Mouse (Mus musculus): Measurements from ENCODE around the gene Chd6.
"Not testable (repeated sequence)": the region's sequence is repeated elsewhere in the genome, so short reads cannot be mapped to it uniquely, and the experiment has no call there.

Gene Chd6

DNA sequence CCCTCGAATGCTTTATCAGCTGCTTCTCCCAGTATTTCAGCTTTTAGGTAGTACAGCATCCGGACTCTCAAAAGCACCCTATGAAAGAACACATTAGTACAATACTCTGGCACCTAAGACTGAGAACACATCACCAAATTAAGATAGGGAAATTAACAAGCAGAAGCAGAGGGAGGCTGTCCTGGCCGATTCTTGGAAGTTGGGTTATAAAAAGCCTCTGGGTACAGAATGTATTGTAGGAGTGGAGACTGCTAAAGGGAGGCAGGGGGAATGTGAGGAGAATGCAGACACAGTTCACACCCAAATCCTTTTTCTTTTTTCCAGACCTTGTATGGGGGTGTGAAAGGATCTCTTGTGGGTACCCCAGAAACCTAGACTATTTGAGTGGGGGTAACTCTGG lies 126.2 kb downstream of the Chd6 start:
- DNase-seq = no peak

GRCm38 (mm10) chr2:160981791-160982190 lies 127.1 kb downstream of the Chd6 start:
- no peak for DNase-seq

GRCm38 (mm10) chr2:160978651-160979050 lies 130.2 kb downstream of the Chd6 start:
- no peak for DNase-seq

- DNase-seq = no peak
Measured at GRCm38 (mm10) chr2:160977248-160977647, 131.6 kb downstream of the Chd6 start.

- DNase-seq = peak; percentile 54 to 61
Measured at GRCm38 (mm10) chr2:160973648-160974215, 135.1 kb downstream of the Chd6 start.

GRCm38 (mm10) chr2:160972103-160972792 lies 136.6 kb downstream of the Chd6 start:
- no peak for DNase-seq

- DNase-seq = no peak
Measured at GRCm38 (mm10) chr2:160962149-160962548, 146.7 kb downstream of the Chd6 start.

DNA sequence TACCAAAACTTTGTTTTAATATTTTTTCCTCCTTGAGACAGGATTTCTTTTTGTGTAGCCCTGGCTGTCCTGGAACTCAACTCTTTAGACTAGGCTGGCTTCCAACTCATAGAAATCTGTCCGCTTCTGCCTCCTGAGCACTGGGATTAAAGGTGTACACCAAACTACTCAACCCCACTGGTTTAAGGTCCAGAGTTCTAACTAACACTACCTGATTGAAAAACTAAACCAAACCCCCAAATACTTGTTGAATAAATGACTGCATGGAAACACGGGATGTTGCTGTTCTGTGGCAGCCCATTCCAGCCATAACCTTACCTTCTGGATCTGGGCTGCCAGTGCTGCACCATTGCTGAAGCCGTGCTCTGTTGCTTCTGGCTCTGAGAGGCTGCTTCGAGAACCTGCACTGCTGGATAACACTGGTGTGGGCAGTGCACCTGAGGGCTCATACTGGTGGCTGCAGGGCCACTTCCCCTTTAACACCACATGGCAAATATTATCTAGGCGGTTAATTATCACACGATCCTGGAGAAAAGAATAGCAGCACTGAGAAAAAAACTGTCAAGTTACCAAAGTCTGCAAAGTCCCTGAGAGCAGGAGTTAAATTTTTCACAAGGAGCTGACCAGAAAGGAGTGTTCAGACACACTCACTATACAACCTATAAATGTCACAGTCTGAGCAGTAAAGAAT lies 147.8 kb downstream of the Chd6 start:
- DNase-seq = peak; percentile 50 to 73

GRCm38 (mm10) chr2:160959901-160960300 lies 149.0 kb downstream of the Chd6 start:
- no peak for DNase-seq

DNA sequence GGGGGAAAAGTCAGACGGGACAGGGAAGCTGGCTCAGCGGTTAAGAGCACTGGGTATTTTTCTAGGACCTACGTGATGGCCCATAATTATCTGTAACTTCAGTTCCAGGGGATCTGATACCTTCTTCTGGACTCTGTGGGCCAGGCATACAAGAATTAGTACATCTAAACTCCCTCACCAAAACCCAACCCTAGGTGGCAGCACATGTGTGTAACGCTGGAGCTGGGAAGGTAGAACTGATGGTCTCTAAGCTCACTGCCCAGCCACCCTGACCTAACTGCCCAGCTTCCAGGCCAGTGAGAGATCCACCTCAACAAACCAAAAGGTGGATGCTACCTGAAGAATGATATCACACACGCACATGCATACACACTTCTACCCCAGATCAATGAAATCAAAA lies 150.1 kb downstream of the Chd6 start:
- peak; percentile 60 to 85 for DNase-seq

DNA sequence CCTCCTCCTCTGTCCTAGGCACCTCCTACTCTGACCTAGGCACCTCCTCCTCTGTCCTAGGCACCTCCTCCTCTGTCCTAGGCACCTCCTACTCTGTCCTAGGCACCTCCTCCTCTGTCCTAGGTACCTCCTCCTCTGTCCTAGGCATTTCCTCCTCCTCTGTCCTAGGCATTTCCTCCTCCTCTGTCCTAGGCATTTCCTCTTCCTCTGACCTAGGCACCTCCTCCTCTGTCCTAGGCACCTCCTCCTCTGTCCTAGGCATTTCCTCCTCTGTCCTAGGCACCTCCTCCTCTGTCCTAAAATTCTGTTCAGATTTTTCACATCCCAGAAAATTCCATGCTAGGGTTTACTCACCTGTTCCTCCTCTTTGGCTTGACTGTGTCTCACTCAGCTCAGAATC lies 151.1 kb downstream of the Chd6 start:
- not testable (repeated sequence) for DNase-seq

- DNase-seq = not testable (repeated sequence)
Measured at GRCm38 (mm10) chr2:160957307-160957706, 151.6 kb downstream of the Chd6 start.

GRCm38 (mm10) chr2:160955331-160955730 lies 153.5 kb downstream of the Chd6 start:
- peak in 1 of 2 experiments; percentile 38 for DNase-seq

DNA sequence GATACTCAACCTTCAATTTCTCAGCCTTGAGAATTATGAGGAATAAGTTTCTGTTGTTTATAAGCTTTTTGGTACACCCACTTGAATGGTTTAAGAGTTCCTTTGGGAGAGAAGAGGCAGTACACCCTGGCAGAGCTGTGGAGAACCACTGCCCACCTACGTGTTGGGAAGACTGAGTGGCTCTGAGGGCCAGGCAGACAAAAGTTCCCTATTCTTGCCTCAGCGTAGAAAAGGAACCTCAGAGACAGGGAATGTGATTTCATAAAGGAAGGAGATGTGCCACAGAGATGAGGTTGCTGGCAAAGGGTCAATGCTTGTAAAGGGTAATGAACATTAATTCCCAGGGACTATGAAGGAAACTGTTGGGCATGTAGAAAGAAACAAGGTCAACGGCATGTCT lies 154.3 kb downstream of the Chd6 start:
- DNase-seq = no peak

- no peak for DNase-seq
Measured at GRCm38 (mm10) chr2:160953131-160953873, 155.6 kb downstream of the Chd6 start.

DNA sequence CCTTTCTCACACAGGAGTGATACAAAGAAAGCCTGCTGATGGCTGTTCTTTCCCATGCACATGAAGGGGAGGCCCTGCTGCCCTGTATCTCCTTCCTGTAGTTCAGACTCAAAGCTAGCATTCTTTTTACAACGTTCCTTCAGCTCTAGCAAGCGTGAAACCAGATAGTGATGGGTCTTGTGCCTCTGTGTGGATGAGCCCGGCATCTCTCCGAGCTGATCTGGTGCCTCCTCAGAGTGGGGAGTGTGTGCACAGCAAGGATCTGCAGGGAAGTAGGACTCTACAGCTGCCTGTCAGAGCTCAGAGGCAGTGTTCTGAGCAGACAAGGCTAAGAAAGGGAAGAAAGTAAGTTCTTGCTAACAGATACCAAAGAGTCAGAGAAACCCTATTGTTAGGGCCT lies 157.3 kb downstream of the Chd6 start:
- no peak for DNase-seq

GRCm38 (mm10) chr2:160942443-160942842 lies 166.4 kb downstream of the Chd6 start:
- DNase-seq = no peak

GRCm38 (mm10) chr2:160940930-160941709 lies 167.8 kb downstream of the Chd6 start:
- DNase-seq = no peak

- no peak for DNase-seq
Measured at GRCm38 (mm10) chr2:160934451-160934850, 174.4 kb downstream of the Chd6 start.

DNA sequence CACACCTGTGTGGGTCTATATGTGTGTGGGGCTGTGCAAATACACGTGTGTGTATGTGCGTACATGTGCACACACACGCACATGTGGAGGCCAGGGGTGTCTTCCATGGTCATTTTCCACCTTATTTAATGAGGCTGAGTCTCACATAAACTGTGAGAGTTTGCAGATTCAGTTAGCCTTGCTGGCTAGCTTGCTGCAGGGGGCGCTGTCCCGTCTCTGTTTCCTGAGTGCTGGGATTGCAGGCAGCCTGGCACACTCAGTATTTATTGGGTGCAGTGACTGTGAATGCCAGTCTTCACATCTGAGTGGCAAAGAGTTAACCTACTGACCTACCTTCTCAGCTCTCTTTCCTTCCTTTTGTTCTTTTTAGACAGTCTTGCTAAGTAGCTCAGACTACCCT lies 175.0 kb downstream of the Chd6 start:
- no peak for DNase-seq

DNA sequence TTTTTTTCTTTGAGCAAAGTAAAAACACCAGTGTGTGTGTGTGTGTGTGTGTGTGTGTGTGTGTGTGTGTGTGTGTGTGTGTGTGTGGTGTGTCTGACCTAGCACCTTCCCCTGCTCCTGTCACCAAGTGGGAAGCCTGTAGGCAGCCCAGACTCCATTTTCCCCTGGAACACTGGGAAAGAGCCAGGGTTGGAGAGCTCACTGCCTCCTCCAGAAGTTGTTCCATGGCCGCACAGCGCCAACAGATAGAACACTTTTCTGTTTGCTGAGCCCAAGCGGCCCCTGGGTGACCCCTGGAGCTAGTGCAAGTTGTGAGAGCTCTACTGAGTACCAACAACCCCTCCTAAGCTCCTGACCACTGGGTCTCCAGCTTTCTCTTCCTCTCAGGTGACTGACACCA lies 175.9 kb downstream of the Chd6 start:
- no peak for DNase-seq

DNA sequence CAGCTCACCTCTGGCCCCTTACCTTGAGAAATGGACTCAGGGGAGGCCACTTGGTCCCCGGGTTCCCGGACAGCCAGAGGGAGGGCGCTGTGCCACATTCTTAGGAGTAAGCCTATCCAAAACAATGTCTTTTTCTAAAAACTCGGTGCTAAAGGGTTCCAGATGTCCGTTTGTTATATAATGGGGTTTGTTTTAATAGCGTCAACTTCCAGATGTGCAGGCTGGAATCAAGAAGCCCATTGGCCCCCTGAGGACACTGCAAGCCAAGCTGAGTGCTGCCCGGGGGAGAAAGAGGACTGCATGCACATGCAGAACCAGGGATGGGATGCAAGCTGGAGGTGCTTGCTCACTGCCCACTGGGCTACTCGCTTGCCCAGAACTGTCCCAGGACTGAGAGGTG lies 176.6 kb downstream of the Chd6 start:
- DNase-seq = no peak

GRCm38 (mm10) chr2:160931378-160931777 lies 177.5 kb downstream of the Chd6 start:
- no peak for DNase-seq
